Mouse (Mus musculus) CH12.LX (cell line): ENCODE results near the gene 2010300C02Rik. TPM values are rescaled to one million over a fixed set of nuclear protein-coding genes. Genes with fewer than 3 reads are reported as not detected.
"Not testable (repeated sequence)": the region's sequence is repeated elsewhere in the genome, so short reads cannot be mapped to it uniquely, and the experiment has no call there.

ENCODE experiments used
- DNase-seq: peaks from one replicate; pipeline ENCODE4 v3.0.0-alpha.2; 2013; ENCODE audit errors: extremely low read depth
- H3K27ac ChIP-seq: 2 replicates; pipeline ENCODE4 v1.5.1; 2012; ENCODE audit warnings: low read depth, mild to moderate bottlenecking, control low read depth, moderate library complexity; ENCODE audit not compliant: insufficient read depth
- H3K27me3 ChIP-seq: replicated peaks from 2 replicates; pipeline ENCODE3; 2012; ENCODE audit warnings: inconsistent platforms
- H3K36me3 ChIP-seq, 2 experiments: replicated peaks in 1 of 2; 2 replicates each; pipeline versions ENCODE3 to v1.6.1; 2012; ENCODE audit warnings: inconsistent platforms in 1 of 2, low read length in 1 of 2, mild to moderate bottlenecking in 1 of 2, mixed read lengths in 1 of 2, moderate library complexity in 1 of 2; ENCODE audit not compliant: control insufficient read depth in 1 of 2, insufficient read depth in 1 of 2
- H3K4me1 ChIP-seq, 2 experiments: 2 replicates each; pipeline ENCODE4 v1.6.1; 2012; ENCODE audit warnings: inconsistent platforms in 1 of 2, moderate library complexity in 1 of 2; ENCODE audit not compliant: insufficient read depth in 2 of 2, control insufficient read depth in 1 of 2
- H3K4me2 ChIP-seq: 2 replicates; pipeline ENCODE4 v1.6.1; 2012; ENCODE audit warnings: low read depth, mild to moderate bottlenecking, control low read depth; ENCODE audit not compliant: poor library complexity, insufficient read depth, severe bottlenecking
- H3K4me3 ChIP-seq, 3 experiments: fragments of 150-350 bp in 1 of 3; sonication (generic) in 1 of 3; replicated peaks in 1 of 3; 2 replicates each; pipeline versions ENCODE3 to v1.5.1; 2011 to 2012; ENCODE audit warnings: low read depth in 2 of 3, low read length in 2 of 3, mild to moderate bottlenecking in 2 of 3, moderate library complexity in 2 of 3, control low read depth in 1 of 3, improper control_type of control experiment in 1 of 3, inconsistent platforms in 1 of 3, mixed read lengths in 1 of 3; ENCODE audit not compliant: poor library complexity in 1 of 3
- H3K79me2 ChIP-seq: replicated peaks from 2 replicates; pipeline ENCODE4 v1.6.1; 2012; ENCODE audit warnings: mild to moderate bottlenecking, moderate library complexity; ENCODE audit not compliant: control insufficient read depth, poor library complexity, insufficient read depth, severe bottlenecking; ENCODE audit errors: extremely low read depth
- H3K9ac ChIP-seq: 2 replicates; pipeline ENCODE4 v1.6.1; 2012; ENCODE audit warnings: low read depth, mild to moderate bottlenecking, control low read depth, moderate library complexity; ENCODE audit not compliant: insufficient read depth
- H3K9me3 ChIP-seq: replicated peaks from 2 replicates; pipeline ENCODE3; 2012; ENCODE audit warnings: low read length, inconsistent platforms, mixed read lengths
- BHLHE40 ChIP-seq: IDR thresholded peaks from 2 replicates; pipeline ENCODE4 v1.6.1; 2011; ENCODE audit warnings: mild to moderate bottlenecking, low read depth, low read length, improper control_type of control experiment
- CTCF ChIP-seq, 2 experiments: IDR thresholded peaks in 1 of 2; conservative IDR thresholded peaks in 1 of 2; 2 replicates each; pipeline ENCODE4 v1.5.1; 2011 to 2012; ENCODE audit warnings: low read depth in 2 of 2, low read length in 2 of 2, improper control_type of control experiment in 1 of 2, inconsistent platforms in 1 of 2, mild to moderate bottlenecking in 1 of 2, moderate library complexity in 1 of 2
- E2F4 ChIP-seq: IDR thresholded peaks from 2 replicates; pipeline ENCODE4 v1.6.1; 2011; ENCODE audit warnings: low read depth, low read length, improper control_type of control experiment; ENCODE audit not compliant: insufficient replicate concordance
- ELF1 ChIP-seq: IDR thresholded peaks from 2 replicates; pipeline ENCODE4 v1.6.1; 2014; ENCODE audit warnings: low read depth, mild to moderate bottlenecking, inconsistent platforms, low read length, improper control_type of control experiment
- EP300 ChIP-seq: IDR thresholded peaks from 2 replicates; pipeline ENCODE4 v1.6.1; 2011; ENCODE audit warnings: low read length, improper control_type of control experiment
- ETS1 ChIP-seq: conservative IDR thresholded peaks from 2 replicates; pipeline ENCODE4 v1.6.1; 2012; ENCODE audit warnings: low read depth, mild to moderate bottlenecking, inconsistent platforms, low read length, improper control_type of control experiment, moderate library complexity
- HCFC1 ChIP-seq: IDR thresholded peaks from 2 replicates; pipeline ENCODE4 v1.6.1; 2012; ENCODE audit warnings: low read depth, mild to moderate bottlenecking, inconsistent platforms, low read length, improper control_type of control experiment
- IRF4 ChIP-seq: IDR thresholded peaks from 2 replicates; pipeline ENCODE4 v1.6.1; 2014; ENCODE audit warnings: low read depth, mild to moderate bottlenecking, inconsistent platforms, low read length, improper control_type of control experiment
- JUND ChIP-seq: conservative IDR thresholded peaks from 2 replicates; pipeline ENCODE4 v1.6.1; 2011; ENCODE audit warnings: low read depth, low read length, improper control_type of control experiment
- MAFK ChIP-seq: IDR thresholded peaks from 2 replicates; pipeline ENCODE4 v1.6.1; 2011; ENCODE audit warnings: low read length, improper control_type of control experiment; ENCODE audit not compliant: insufficient replicate concordance
- MAX ChIP-seq: IDR thresholded peaks from 2 replicates; pipeline ENCODE4 v1.6.1; 2011; ENCODE audit warnings: low read length, improper control_type of control experiment
- MAZ ChIP-seq: IDR thresholded peaks from 2 replicates; pipeline ENCODE4 v1.6.1; 2012; ENCODE audit warnings: low read depth, mild to moderate bottlenecking, inconsistent platforms, low read length, improper control_type of control experiment, moderate library complexity
- MXI1 ChIP-seq: IDR thresholded peaks from 2 replicates; pipeline ENCODE4 v1.6.1; 2011; ENCODE audit warnings: mild to moderate bottlenecking, low read depth, low read length, improper control_type of control experiment
- NELFE ChIP-seq: IDR thresholded peaks from 2 replicates; pipeline ENCODE4 v1.6.1; 2011; ENCODE audit warnings: low read depth, low read length, improper control_type of control experiment
- NRF1 ChIP-seq: IDR thresholded peaks from 2 replicates; pipeline ENCODE4 v1.6.1; 2014; ENCODE audit warnings: low read depth, mild to moderate bottlenecking, inconsistent platforms, low read length, improper control_type of control experiment, moderate library complexity
- POLR2A ChIP-seq: IDR thresholded peaks from 2 replicates; pipeline ENCODE4 v1.6.1; 2011; ENCODE audit warnings: low read depth, mild to moderate bottlenecking, improper control_type of control experiment, low read length
- POLR2AphosphoS2 ChIP-seq: IDR thresholded peaks from 2 replicates; pipeline ENCODE4 v1.6.1; 2011; ENCODE audit warnings: low read depth, low read length, improper control_type of control experiment
- RCOR1 ChIP-seq: conservative IDR thresholded peaks from 2 replicates; pipeline ENCODE4 v1.6.1; 2012; ENCODE audit warnings: low read depth, mild to moderate bottlenecking, inconsistent platforms, low read length, improper control_type of control experiment
- SMC3 ChIP-seq: IDR thresholded peaks from 2 replicates; pipeline ENCODE4 v1.6.1; 2011; ENCODE audit warnings: low read depth, low read length, improper control_type of control experiment
- TCF12 ChIP-seq: IDR thresholded peaks from 2 replicates; pipeline ENCODE4 v1.6.1; 2014; ENCODE audit warnings: low read depth, mild to moderate bottlenecking, inconsistent platforms, low read length, improper control_type of control experiment
- USF1 ChIP-seq: IDR thresholded peaks from 2 replicates; pipeline ENCODE4 v1.6.1; 2014; ENCODE audit warnings: low read depth, mild to moderate bottlenecking, inconsistent platforms, low read length, improper control_type of control experiment
- ZMIZ1 ChIP-seq: IDR thresholded peaks from 2 replicates; pipeline ENCODE4 v1.6.1; 2012; ENCODE audit warnings: low read depth, mild to moderate bottlenecking, inconsistent platforms, low read length, improper control_type of control experiment
- ZNF384 ChIP-seq: IDR thresholded peaks from 2 replicates; pipeline ENCODE4 v1.6.1; 2012; ENCODE audit warnings: low read depth, low read length, improper control_type of control experiment, inconsistent platforms
- dilution Hi-C: fragments of 300-500 bp; cut with MboI; formaldehyde crosslinking; loops from 2 replicates; pipeline ENCODE4 v1.14.3; 2020; ENCODE audit warnings: low sequenced_read_pairs; ENCODE audit not compliant: extremely low pct_unique_long_range_greater_than_20kb, extremely low pct_ligation_motif_present
- in situ Hi-C: fragments of 300-500 bp; cut with MboI; formaldehyde crosslinking; loops from 3 replicates; pipeline ENCODE4 v1.14.3; 2019; ENCODE audit warnings: low sequenced_read_pairs, low pct_ligation_motif_present, low pct_unique_long_range_greater_than_20kb, mixed read lengths
- polyA plus RNA-seq: library from polyadenylated mRNA; unstranded; fragments of >175 nt; gene quantifications from 2 replicates; pipeline ENCODE4 v1.2.1, GENCODE M21; 2012; ENCODE audit warnings: low read depth; ENCODE audit not compliant: insufficient read length
- total RNA-seq, 2 experiments: library from RNA; depleted of rRNA; stranded (reverse); fragments of 300-350 nt in 1 of 2; fragments of >200 nt in 1 of 2; gene quantifications; 2 replicates each; pipeline ENCODE4 v1.2.3; 2012 to 2014

Gene 2010300C02Rik
- total and polyA plus RNA-seq, 3 experiments, result 0.08 to 0.25 (median 0.09) TPM

DNA sequence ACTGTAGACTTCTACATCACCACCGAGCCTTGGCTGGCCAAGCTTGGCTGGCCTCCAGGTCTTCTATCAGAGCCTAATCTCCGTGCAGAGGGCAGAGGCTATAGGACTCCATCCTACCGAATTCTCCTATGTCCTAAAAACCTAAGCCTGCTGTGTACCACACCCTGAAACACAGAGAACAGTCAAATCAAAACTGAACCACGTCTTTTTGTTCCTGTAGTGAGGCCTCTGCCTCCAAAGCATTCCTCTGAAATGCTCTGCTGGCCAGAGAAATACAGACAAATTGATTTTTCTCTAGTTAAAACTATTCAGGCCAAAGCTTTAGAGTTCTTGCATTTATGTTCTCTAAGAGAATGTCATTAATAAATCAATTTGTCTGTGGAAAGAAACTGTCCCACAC lies 109.6 kb downstream of the 2010300C02Rik start:
- no peak overlapping the region for H3K27ac ChIP-seq
- H3K9me3 ChIP-seq, result no peaks in the 10 kb centered on the region
- H3K27me3 ChIP-seq, result no peaks in the 10 kb centered on the region
- no peak for DNase-seq
- in situ Hi-C loops (no loop called here), dilution Hi-C loops (no loop called here)
- H3K4me1 ChIP-seq, result peaks cover 8 to 40% of the 10 kb centered on the region in 2 experiments; a peak in 3 of 4 replicates
- H3K4me3 ChIP-seq, result no peak overlapping the region
- no peak overlapping the region for H3K9ac ChIP-seq
- H3K36me3 ChIP-seq, result no peaks in the 10 kb centered on the region
- H3K4me2 ChIP-seq, result no peak overlapping the region
- H3K79me2 ChIP-seq, result no peaks in the 10 kb centered on the region
- TF ChIP-seq NRF1, result no peak
- TF ChIP-seq EP300, result peak; percentile 56
- TF ChIP-seq POLR2AphosphoS2, result no peak
- TF ChIP-seq ELF1, result no peak
- no peak for TF ChIP-seq ZMIZ1
- peak; percentile 71; the same call in 1 of the 2 replicates for TF ChIP-seq IRF4
- no peak for TF ChIP-seq ETS1
- no peak for TF ChIP-seq SMC3
- no peak for TF ChIP-seq TCF12
- TF ChIP-seq JUND, result 0 out of 2 replicates have a peak, but pooled peaks have one; percentile 11
- no peak for TF ChIP-seq MAX
- TF ChIP-seq NELFE, result no peak
- no peak for TF ChIP-seq HCFC1
- no peak for TF ChIP-seq MAZ
- TF ChIP-seq BHLHE40, result no peak

DNA sequence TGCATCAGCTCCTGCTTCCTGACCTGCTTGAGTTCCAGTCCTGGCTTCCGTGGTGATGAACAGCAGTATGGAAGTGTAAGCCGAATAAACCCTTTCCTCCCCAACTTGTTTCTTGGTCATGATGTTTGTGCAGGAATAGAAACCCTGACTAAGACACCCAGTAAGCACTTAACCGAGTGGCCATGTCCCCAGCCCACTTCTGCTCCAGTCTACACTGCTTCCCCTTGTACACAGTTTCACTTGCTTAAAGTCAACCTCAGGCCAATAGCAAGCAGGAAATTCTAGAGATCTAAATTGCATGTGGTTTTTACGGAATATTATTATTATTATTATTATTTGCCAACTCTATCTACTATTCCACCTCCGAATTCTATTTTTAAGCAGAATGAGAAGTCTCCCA lies 114.2 kb downstream of the 2010300C02Rik start:
- H3K9me3 ChIP-seq, dilution Hi-C loops, H3K36me3 ChIP-seq, H3K4me3 ChIP-seq, H3K27ac ChIP-seq, H3K79me2 ChIP-seq, H3K27me3 ChIP-seq, H3K9ac ChIP-seq, DNase-seq, H3K4me2 ChIP-seq, in situ Hi-C loops: not testable (repeated sequence)
- peaks cover 19 to 56% of the 10 kb centered on the region in 2 experiments for H3K4me1 ChIP-seq

DNA sequence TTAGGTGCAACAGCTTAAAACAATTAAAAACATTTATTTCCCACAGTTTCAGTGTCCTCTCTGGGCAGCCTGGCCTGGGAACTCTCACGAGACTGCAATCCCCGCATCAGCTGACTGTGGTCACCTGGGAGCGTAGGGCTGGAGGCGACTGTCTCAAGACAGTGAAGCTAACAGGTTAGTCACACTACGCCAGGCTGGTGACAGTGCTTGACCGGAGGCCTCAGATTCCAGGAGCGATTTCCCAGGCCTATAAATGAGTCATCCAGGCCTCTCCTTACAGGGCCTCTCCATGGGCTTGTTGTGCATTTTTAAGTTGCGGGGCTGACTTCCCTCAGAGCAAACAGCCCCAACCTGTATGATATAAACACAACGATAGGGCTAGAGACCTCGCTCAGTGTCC lies 116.7 kb downstream of the 2010300C02Rik start:
- no peaks in the 10 kb centered on the region for H3K9me3 ChIP-seq
- H3K36me3 ChIP-seq, result no peaks in the 10 kb centered on the region
- no peak overlapping the region for H3K27ac ChIP-seq
- dilution Hi-C loops (no loop called here), in situ Hi-C loops (no loop called here)
- H3K4me3 ChIP-seq, result no peak overlapping the region
- H3K4me1 ChIP-seq, result peaks cover 27 to 56% of the 10 kb centered on the region in 2 experiments
- no peaks in the 10 kb centered on the region for H3K27me3 ChIP-seq
- no peaks in the 10 kb centered on the region for H3K79me2 ChIP-seq
- no peak for DNase-seq
- no peak overlapping the region for H3K4me2 ChIP-seq
- no peak overlapping the region for H3K9ac ChIP-seq
- TF ChIP-seq CTCF (conservative IDR thresholded peaks at IDR 0.05 in 1 of 2, IDR thresholded peaks at IDR 0.05 in 1 of 2; ENCODE audit: low read depth in 2 of 2, low read length in 2 of 2), result no peak
- no peak for TF ChIP-seq TCF12
- no peak for TF ChIP-seq MAFK
- no peak for TF ChIP-seq E2F4
- no peak for TF ChIP-seq JUND
- TF ChIP-seq POLR2A, result no peak
- no peak for TF ChIP-seq MAX
- no peak for TF ChIP-seq USF1
- TF ChIP-seq MXI1, result no peak
- no peak for TF ChIP-seq HCFC1
- TF ChIP-seq POLR2AphosphoS2, result no peak
- no peak for TF ChIP-seq MAZ
- TF ChIP-seq ZNF384, result no peak
- TF ChIP-seq BHLHE40, result no peak
- no peak for TF ChIP-seq RCOR1
- TF ChIP-seq, all 38 proteins: peak for 0
